Mouse (Mus musculus) MEL (cell line): ENCODE data around the gene Pde4b. TPM values are rescaled to one million over a fixed set of nuclear protein-coding genes. Genes with fewer than 3 reads are reported as not detected.

Experiments
- DNase-seq: peaks from one replicate; pipeline ENCODE4 v3.0.0; 2011; ENCODE audit warnings: low read depth, low spot score
- H3K27ac ChIP-seq: 2 replicates; pipeline ENCODE4 v1.5.1; 2012; ENCODE audit warnings: low read depth, mild to moderate bottlenecking, control low read depth, low read length, moderate library complexity; ENCODE audit not compliant: control insufficient read depth
- H3K27me3 ChIP-seq, 2 experiments: fragments of 150-350 bp in 1 of 2; sonication (generic) in 1 of 2; 2 replicates each; pipeline ENCODE4 v1.6.1; 2012; ENCODE audit warnings: low read length in 2 of 2, mild to moderate bottlenecking in 2 of 2, improper control_type of control experiment in 1 of 2, moderate library complexity in 1 of 2; ENCODE audit not compliant: insufficient read depth in 2 of 2, control insufficient read depth in 1 of 2
- H3K36me3 ChIP-seq, 2 experiments: 2 replicates each; pipeline ENCODE4 v1.6.1; 2012 to 2014; ENCODE audit warnings: low read length in 2 of 2, improper control_type of control experiment in 1 of 2, inconsistent platforms in 1 of 2, mild to moderate bottlenecking in 1 of 2; ENCODE audit not compliant: insufficient read depth in 2 of 2, control insufficient read depth in 1 of 2
- H3K4me1 ChIP-seq, 2 experiments: fragments of 150-350 bp in 1 of 2; sonication (generic) in 1 of 2; 2 replicates each; pipeline ENCODE4 v1.6.1; 2012; ENCODE audit warnings: low read length in 2 of 2, improper control_type of control experiment in 1 of 2, mild to moderate bottlenecking in 1 of 2; ENCODE audit not compliant: insufficient read depth in 2 of 2, control insufficient read depth in 1 of 2
- H3K4me3 ChIP-seq, 2 experiments: fragments of 150-350 bp in 1 of 2; sonication (generic) in 1 of 2; 2 replicates each; pipeline ENCODE4 v1.5.1; 2012; ENCODE audit warnings: low read depth in 2 of 2, low read length in 2 of 2, mild to moderate bottlenecking in 2 of 2, moderate library complexity in 2 of 2, control low read depth in 1 of 2, improper control_type of control experiment in 1 of 2; ENCODE audit not compliant: control insufficient read depth in 1 of 2, insufficient read depth in 1 of 2
- H3K79me2 ChIP-seq: 2 replicates; pipeline ENCODE4 v1.6.1; 2012; ENCODE audit warnings: mild to moderate bottlenecking, low read length, moderate library complexity; ENCODE audit not compliant: control insufficient read depth, poor library complexity, insufficient read depth
- H3K9ac ChIP-seq: 2 replicates; pipeline ENCODE4 v1.6.1; 2012; ENCODE audit warnings: low read depth, mild to moderate bottlenecking, control low read depth, low read length, moderate library complexity; ENCODE audit not compliant: control insufficient read depth, poor library complexity, severe bottlenecking
- H3K9me3 ChIP-seq: fragments of 150-350 bp; sonication (generic); replicated peaks from 2 replicates; pipeline ENCODE4 v1.6.1; 2012; ENCODE audit warnings: mild to moderate bottlenecking, low read length, improper control_type of control experiment, moderate library complexity; ENCODE audit not compliant: insufficient read depth
- BHLHE40 ChIP-seq: IDR thresholded peaks from 2 replicates; pipeline ENCODE4 v1.6.1; 2012; ENCODE audit warnings: low read depth, mild to moderate bottlenecking, inconsistent platforms, low read length, improper control_type of control experiment, borderline replicate concordance
- CHD2 ChIP-seq: IDR thresholded peaks from 2 replicates; pipeline ENCODE4 v1.6.1; 2011; ENCODE audit warnings: low read length, improper control_type of control experiment
- ELF1 ChIP-seq: IDR thresholded peaks from 2 replicates; pipeline ENCODE4 v1.6.1; 2014; ENCODE audit warnings: low read depth, mild to moderate bottlenecking, inconsistent platforms, low read length, improper control_type of control experiment, moderate library complexity
- ETS1 ChIP-seq: IDR thresholded peaks from 2 replicates; pipeline ENCODE4 v1.6.1; 2012; ENCODE audit warnings: low read depth, mild to moderate bottlenecking, inconsistent platforms, low read length, improper control_type of control experiment, moderate library complexity
- GABPA ChIP-seq: IDR thresholded peaks from 2 replicates; pipeline ENCODE4 v1.6.1; 2012; ENCODE audit warnings: low read depth, mild to moderate bottlenecking, inconsistent platforms, low read length, improper control_type of control experiment, moderate library complexity
- MAX ChIP-seq: IDR thresholded peaks from 2 replicates; pipeline ENCODE4 v1.6.1; 2011; ENCODE audit warnings: low read length, improper control_type of control experiment
- MYC ChIP-seq: IDR thresholded peaks from 2 replicates; pipeline ENCODE4 v1.6.1; 2011; ENCODE audit warnings: low read depth, mild to moderate bottlenecking, low read length, improper control_type of control experiment, moderate library complexity
- NELFE ChIP-seq: IDR thresholded peaks from 2 replicates; pipeline ENCODE4 v1.6.1; 2011; ENCODE audit warnings: low read depth, low read length, improper control_type of control experiment
- POLR2AphosphoS2 ChIP-seq: IDR thresholded peaks from 2 replicates; pipeline ENCODE4 v1.6.1; 2011; ENCODE audit warnings: low read length, improper control_type of control experiment
- POLR2AphosphoS5 ChIP-seq: IDR thresholded peaks from 2 replicates; pipeline ENCODE4 v1.6.1; 2012; ENCODE audit warnings: low read depth, borderline replicate concordance, mild to moderate bottlenecking, inconsistent platforms, low read length, moderate library complexity, mixed read lengths
- RAD21 ChIP-seq: IDR thresholded peaks from 2 replicates; pipeline ENCODE4 v1.6.1; 2011; ENCODE audit warnings: mild to moderate bottlenecking, low read depth, low read length, improper control_type of control experiment
- SIN3A ChIP-seq: IDR thresholded peaks from 2 replicates; pipeline ENCODE4 v1.6.1; 2012; ENCODE audit warnings: low read length, improper control_type of control experiment, inconsistent platforms
- SMC3 ChIP-seq: IDR thresholded peaks from 2 replicates; pipeline ENCODE4 v1.6.1; 2011; ENCODE audit warnings: low read depth, low read length, improper control_type of control experiment
- TAL1 ChIP-seq: IDR thresholded peaks from 2 replicates; pipeline ENCODE4 v1.6.1; 2012; ENCODE audit warnings: mild to moderate bottlenecking, inconsistent platforms, low read length, moderate library complexity, mixed read lengths
- TBP ChIP-seq: IDR thresholded peaks from 2 replicates; pipeline ENCODE4 v1.8.0; 2011; ENCODE audit warnings: low read depth, low read length, improper control_type of control experiment
- TCF12 ChIP-seq: IDR thresholded peaks from 2 replicates; pipeline ENCODE4 v1.6.1; 2014; ENCODE audit warnings: low read depth, mild to moderate bottlenecking, inconsistent platforms, low read length, improper control_type of control experiment, moderate library complexity
- USF1 ChIP-seq: IDR thresholded peaks from 2 replicates; pipeline ENCODE4 v1.6.1; 2014; ENCODE audit warnings: low read depth, mild to moderate bottlenecking, inconsistent platforms, low read length, improper control_type of control experiment, moderate library complexity
- USF2 ChIP-seq, 2 experiments: IDR thresholded peaks; 2 replicates each; pipeline ENCODE4 v1.6.1; 2011 to 2012; ENCODE audit warnings: improper control_type of control experiment in 2 of 2, low read length in 2 of 2, borderline replicate concordance in 1 of 2, inconsistent platforms in 1 of 2, low read depth in 1 of 2, mild to moderate bottlenecking in 1 of 2; ENCODE audit not compliant: insufficient read depth in 1 of 2
- ZC3H11A ChIP-seq: IDR thresholded peaks from 2 replicates; pipeline ENCODE4 v1.6.1; 2012; ENCODE audit warnings: low read depth, mild to moderate bottlenecking, inconsistent platforms, low read length, improper control_type of control experiment
- ZNF384 ChIP-seq: IDR thresholded peaks from 2 replicates; pipeline ENCODE4 v1.6.1; 2012; ENCODE audit warnings: low read depth, mild to moderate bottlenecking, inconsistent platforms, low read length, improper control_type of control experiment
- polyA plus RNA-seq, 2 experiments: library from polyadenylated mRNA; stranded (reverse) in 1 of 2; unstranded in 1 of 2; fragments of >175 nt in 1 of 2; fragments of >200 nt in 1 of 2; gene quantifications; 2 replicates each; pipeline versions ENCODE4 v1.2.1 to v1.2.4; 2012; ENCODE audit warnings: low replicate concordance in 2 of 2, low read depth in 1 of 2; ENCODE audit not compliant: insufficient read length in 2 of 2, insufficient read depth in 1 of 2, missing spikeins in 1 of 2
- total RNA-seq: library from RNA; depleted of rRNA; stranded (reverse); fragments of 300-350 nt; gene quantifications from 2 replicates; pipeline ENCODE4 v1.2.3, GENCODE M21; 2012

Pde4b gene
- total and polyA plus RNA-seq, 3 experiments, result 2.7 to 6.0 TPM; not detected in 1

GRCm38 (mm10) chr4:102406848-102407247, 319.5 kb downstream of the Pde4b start:
- no peak for TF ChIP-seq MYC
- TF ChIP-seq NELFE, result no peak
- TF ChIP-seq TAL1, result no peak
- TF ChIP-seq ETS1, result no peak
- no peak for TF ChIP-seq ELF1
- no peak for TF ChIP-seq USF2 (IDR thresholded peaks at IDR 0.05; ENCODE audit: borderline replicate concordance in 1 of 2, insufficient read depth in 1 of 2, low read depth in 1 of 2, low read length in 2 of 2)
- no peak for TF ChIP-seq ZC3H11A
- no peaks in the 10 kb centered on the region for H3K4me1 ChIP-seq
- H3K27ac ChIP-seq, result no peak overlapping the region
- no peaks in the 10 kb centered on the region for H3K27me3 ChIP-seq
- no peaks in the 10 kb centered on the region for H3K36me3 ChIP-seq
- no peaks in the 10 kb centered on the region for H3K79me2 ChIP-seq
- H3K4me3 ChIP-seq, result no peak overlapping the region
- no peak for DNase-seq
- H3K9me3 ChIP-seq, result no peaks in the 10 kb centered on the region
- H3K9ac ChIP-seq, result no peak overlapping the region

GRCm38 (mm10) chr4:102408132-102408531, 320.8 kb downstream of the Pde4b start:
- Histone ChIP-seq H3K4me3 (no peak overlapping the region), H3K9me3 (no peaks in the 10 kb centered on the region), H3K27me3 (no peaks in the 10 kb centered on the region), H3K27ac (no peak overlapping the region), H3K79me2 (no peaks in the 10 kb centered on the region), H3K9ac (no peak overlapping the region), H3K4me1 (no peaks in the 10 kb centered on the region), H3K36me3 (no peaks in the 10 kb centered on the region)
- no peak for TF ChIP-seq TCF12
- no peak for TF ChIP-seq RAD21
- DNase-seq, result no peak

GRCm38 (mm10) chr4:102408938-102409337, 321.6 kb downstream of the Pde4b start:
- Histone ChIP-seq H3K4me3 (no peak overlapping the region), H3K79me2 (no peaks in the 10 kb centered on the region), H3K4me1 (no peaks in the 10 kb centered on the region), H3K9me3 (no peaks in the 10 kb centered on the region), H3K9ac (no peak overlapping the region), H3K27ac (no peak overlapping the region)
- no peak for DNase-seq
- no peak for TF ChIP-seq TBP
- TF ChIP-seq USF1, result no peak
- no peak for TF ChIP-seq ELF1
- no peak for TF ChIP-seq ZNF384
- no peak for TF ChIP-seq ZC3H11A
- no peak for TF ChIP-seq POLR2AphosphoS2
- no peak for TF ChIP-seq GABPA
- TF ChIP-seq CHD2, result no peak
- no peak for TF ChIP-seq POLR2AphosphoS5
- TF ChIP-seq SIN3A, result no peak
- TF ChIP-seq SMC3, result no peak
- TF ChIP-seq MAX, result no peak
- TF ChIP-seq BHLHE40, result no peak
- TF ChIP-seq, all 39 proteins: peak for 0
- H3K27me3 ChIP-seq, result no peaks in the 10 kb centered on the region
- no peaks in the 10 kb centered on the region for H3K36me3 ChIP-seq
